Mouse (Mus musculus) stomach, postnatal 0 days (tissue): ENCODE measurements around the gene Haspin. TPM values are rescaled to one million over a fixed set of nuclear protein-coding genes. Genes with fewer than 3 reads are reported as not detected.

Experiments
- ATAC-seq: fragments of 200-750 bp; cut with Nextera tagmentation; 2 replicates; pipeline ENCODE4 v1.8.0; 2017; ENCODE audit not compliant: low FRiP score, low TSS enrichment
- DNase-seq: peaks from one replicate; pipeline ENCODE4 v3.0.0-alpha.2; 2016; ENCODE audit warnings: low spot score
- H3K27ac ChIP-seq: fragments of 300-500 bp; sonication (generic); replicated peaks from 2 replicates; pipeline ENCODE4 v1.5.1; 2014; ENCODE audit warnings: mild to moderate bottlenecking, control low read depth
- H3K27me3 ChIP-seq: fragments of 300-500 bp; sonication (generic); 2 replicates; pipeline ENCODE4 v1.6.1; 2014; ENCODE audit warnings: low read length; ENCODE audit not compliant: control insufficient read depth, insufficient read depth
- H3K36me3 ChIP-seq: fragments of 300-500 bp; sonication (generic); 2 replicates; pipeline ENCODE4 v1.6.1; 2014; ENCODE audit warnings: low read length, mixed read lengths; ENCODE audit not compliant: control insufficient read depth, insufficient read depth
- H3K4me1 ChIP-seq: fragments of 300-500 bp; sonication (generic); replicated peaks from 2 replicates; pipeline ENCODE4 v1.6.1; 2014; ENCODE audit warnings: antibody characterized with exemption; ENCODE audit not compliant: control insufficient read depth, insufficient read depth
- H3K4me2 ChIP-seq: fragments of 300-500 bp; sonication (generic); replicated peaks from 2 replicates; pipeline ENCODE4 v1.6.1; 2014; ENCODE audit warnings: low read depth, mild to moderate bottlenecking, control low read depth, moderate library complexity
- H3K4me3 ChIP-seq: fragments of 300-500 bp; sonication (generic); 2 replicates; pipeline ENCODE4 v1.5.1; 2014; ENCODE audit warnings: low read depth, low read length, control low read depth
- H3K9ac ChIP-seq: fragments of 300-500 bp; sonication (generic); 2 replicates; pipeline ENCODE4 v1.6.1; 2014; ENCODE audit warnings: mild to moderate bottlenecking, low read length, control low read depth, mixed read lengths
- H3K9me3 ChIP-seq: fragments of 300-500 bp; sonication (generic); 2 replicates; pipeline ENCODE4 v1.6.1; 2016; ENCODE audit warnings: low read length; ENCODE audit not compliant: control insufficient read depth
- CTCF ChIP-seq: IDR thresholded peaks from 2 replicates; pipeline ENCODE4 v1.5.1; 2016; ENCODE audit warnings: antibody characterized with exemption, low read depth, mild to moderate bottlenecking, moderate library complexity
- EP300 ChIP-seq: optimal IDR thresholded peaks from 2 replicates; pipeline ENCODE3; 2016; ENCODE audit warnings: antibody characterized with exemption
- WGBS: fragments of 180-500 bp; shearing (Covaris S2); extraction: QIAGEN DNeasy Blood & Tissue Kit; methylation state at CpG from one replicate; pipeline ENCODE4 v1.1.7; 2014; 5-methylcytosine and 5-hydroxymethylcytosine counted together
- polyA plus RNA-seq: library from polyadenylated mRNA; unstranded; fragments of >200 nt; fragmentation: Nextera tagmentation; extraction: Ambion mirVana; gene quantifications from 2 replicates; pipeline ENCODE4 v1.2.1, GENCODE M21; 2015

The Haspin gene
- polyA plus RNA-seq, 1 experiment from 2014 or later: 3.6 TPM

- ATAC-seq: no peak
- no peaks in the 10 kb centered on the region for H3K9me3 ChIP-seq
- WGBS: 84% methylated on average over 8 of the region's 8 CpGs
- H3K36me3 ChIP-seq: no peaks in the 10 kb centered on the region
- H3K4me3 ChIP-seq: no peak overlapping the region
- TF ChIP-seq CTCF (no peak), EP300 (no peak)
- H3K4me2 ChIP-seq: no peak overlapping the region
- H3K27ac ChIP-seq: no peak overlapping the region
- H3K27me3 ChIP-seq: no peaks in the 10 kb centered on the region
- peaks cover 4% of the 10 kb centered on the region for H3K4me1 ChIP-seq
- no peak for DNase-seq
- H3K9ac ChIP-seq: no peak overlapping the region
These were observed 30.0 kb upstream of the Haspin start for GRCm38 (mm10) chr11:73168071-73168470.

- no peak overlapping the region for H3K27ac ChIP-seq
- no peaks in the 10 kb centered on the region for H3K36me3 ChIP-seq
- H3K9ac ChIP-seq: no peak overlapping the region
- H3K27me3 ChIP-seq: no peaks in the 10 kb centered on the region
- 49% methylated on average over 5 of the region's 5 CpGs for WGBS
- DNase-seq (no peak), ATAC-seq (no peak)
- no peak overlapping the region for H3K4me2 ChIP-seq
- H3K9me3 ChIP-seq: no peaks in the 10 kb centered on the region
- no peaks in the 10 kb centered on the region; the same call in 1 of the 2 replicates for H3K4me1 ChIP-seq
- no peak overlapping the region for H3K4me3 ChIP-seq
- no peak for TF ChIP-seq EP300
- no peak for TF ChIP-seq CTCF
These were observed 24.2 kb upstream of the Haspin start for GRCm38 (mm10) chr11:73162284-73162683.

- H3K9me3 ChIP-seq: no peaks in the 10 kb centered on the region
- no peaks in the 10 kb centered on the region for H3K27me3 ChIP-seq
- no peak overlapping the region for H3K4me3 ChIP-seq
- DNase-seq (no peak), ATAC-seq (no peak)
- no peak overlapping the region for H3K9ac ChIP-seq
- H3K27ac ChIP-seq: no peak overlapping the region
- no peaks in the 10 kb centered on the region for H3K36me3 ChIP-seq
- WGBS: 79% methylated on average over 4 of the region's 4 CpGs
- TF ChIP-seq CTCF (no peak), EP300 (no peak)
- H3K4me2 ChIP-seq: no peak overlapping the region
- no peaks in the 10 kb centered on the region; the same call in 1 of the 2 replicates for H3K4me1 ChIP-seq
These were observed 23.5 kb upstream of the Haspin start for GRCm38 (mm10) chr11:73161616-73162015.

- Histone ChIP-seq H3K36me3 (no peaks in the 10 kb centered on the region), H3K4me2 (peak overlapping the region; percentile 67), H3K9ac (no peak overlapping the region), H3K27me3 (no peaks in the 10 kb centered on the region), H3K4me3 (peak overlapping the region; percentile 41; the same call in 1 of the 2 replicates), H3K9me3 (no peaks in the 10 kb centered on the region), H3K4me1 (no peaks in the 10 kb centered on the region; the same call in 1 of the 2 replicates), H3K27ac (no peak overlapping the region)
- 24% methylated on average over 6 of the region's 6 CpGs for whole genome bisulfite sequencing
- TF ChIP-seq EP300: no peak
- no peak for TF ChIP-seq CTCF
- no peak for DNase-seq
- no peak for ATAC-seq
These were observed 22.7 kb upstream of the Haspin start for GRCm38 (mm10) chr11:73160811-73161200.

- H3K27ac ChIP-seq: no peak within 1 kb of the TSS
- H3K9me3 ChIP-seq: no peaks in the 10 kb centered on the region
- no peaks in the 10 kb centered on the region for H3K27me3 ChIP-seq
- 4% methylated on average over 49 of the region's 49 CpGs for WGBS
- TF ChIP-seq CTCF (no peak), EP300 (no peak)
- no peaks in the 10 kb centered on the region for H3K36me3 ChIP-seq
- H3K4me2 ChIP-seq: peak within 1 kb of the TSS; percentile 67
- peak within 1 kb of the TSS; percentile 41 for H3K4me3 ChIP-seq
- peak within 1 kb of the TSS; percentile 51; the same call in 1 of the 2 replicates for H3K9ac ChIP-seq
- peak; percentile 58 for DNase-seq
- ATAC-seq: 0 out of 2 replicates have a peak, but pooled peaks have one; percentile 40
- no peaks in the 10 kb centered on the region; the same call in 1 of the 2 replicates for H3K4me1 ChIP-seq
These were observed 22.1 kb upstream of the Haspin start, which contains the start of gene P2rx5 for GRCm38 (mm10) chr11:73159957-73160810. TSS of gene P2rx5 (plus strand) at chr11:73160421.

GRCm38 (mm10) chr11:73155071-73155470, 17.0 kb upstream of the Haspin start:
- H3K36me3 ChIP-seq: no peaks in the 10 kb centered on the region
- ATAC-seq (no peak), DNase-seq (no peak)
- no peak overlapping the region for H3K27ac ChIP-seq
- TF ChIP-seq EP300 (no peak), CTCF (no peak)
- no peak overlapping the region for H3K4me2 ChIP-seq
- H3K27me3 ChIP-seq: no peaks in the 10 kb centered on the region
- no peaks in the 10 kb centered on the region for H3K4me1 ChIP-seq
- H3K9me3 ChIP-seq: no peaks in the 10 kb centered on the region
- no peak overlapping the region for H3K4me3 ChIP-seq
- 66% methylated on average over 6 of the region's 6 CpGs for WGBS
- no peak overlapping the region for H3K9ac ChIP-seq
